Mouse (Mus musculus) heart, adult 2 months (tissue): ENCODE measurements around the gene Arhgap25. TPM values are rescaled to one million over a fixed set of nuclear protein-coding genes. Genes with fewer than 3 reads are reported as not detected.
A peak's percentile ranks its signal among the peaks of the same experiment; 100 is the strongest.
"Not testable (repeated sequence)": the region's sequence is repeated elsewhere in the genome, so short reads cannot be mapped to it uniquely, and the experiment has no call there.

ENCODE experiments used
- DNase-seq, 2 experiments: peaks; one replicate each; pipeline ENCODE4 v3.0.0; 2021
- H3K27ac ChIP-seq: fragments of 200-600 bp; 2 replicates; pipeline ENCODE4 v1.8.1; 2022
- H3K27me3 ChIP-seq: fragments of 200-500 bp; 2 replicates; pipeline ENCODE4 v1.6.1; 2012; ENCODE audit warnings: mild to moderate bottlenecking, low read length, inconsistent platforms, mixed read lengths; ENCODE audit not compliant: control insufficient read depth, insufficient read depth
- H3K36me3 ChIP-seq: fragments of 200-500 bp; 2 replicates; pipeline ENCODE4 v1.6.1; 2012; ENCODE audit warnings: low read length, inconsistent platforms; ENCODE audit not compliant: control insufficient read depth, insufficient read depth
- H3K4me1 ChIP-seq: fragments of 200-500 bp; 2 replicates; pipeline ENCODE4 v1.6.1; 2011; ENCODE audit warnings: low read length; ENCODE audit not compliant: control insufficient read depth, insufficient read depth
- H3K4me3 ChIP-seq: fragments of 200-600 bp; 2 replicates; pipeline ENCODE4 v1.8.1; 2022
- H3K79me2 ChIP-seq: fragments of 200-500 bp; replicated peaks from 2 replicates; pipeline ENCODE4 v1.6.1; 2012; ENCODE audit warnings: mild to moderate bottlenecking, inconsistent platforms, low read length, moderate library complexity, mixed read lengths; ENCODE audit not compliant: control insufficient read depth, insufficient read depth
- H3K9ac ChIP-seq: fragments of 200-500 bp; 2 replicates; pipeline ENCODE4 v1.6.1; 2012; ENCODE audit warnings: low read depth, mild to moderate bottlenecking, control low read depth, inconsistent platforms, low read length, mixed read lengths
- CTCF ChIP-seq: fragments of 200-600 bp; IDR thresholded peaks from 2 replicates; pipeline ENCODE4 v1.8.1; 2022; ENCODE audit warnings: antibody characterized with exemption, mild to moderate bottlenecking, moderate library complexity
- EP300 ChIP-seq: fragments of 200-500 bp; IDR thresholded peaks from 2 replicates; pipeline ENCODE4 v1.6.1; 2011; ENCODE audit warnings: low read depth, low read length, control low read depth; ENCODE audit not compliant: insufficient read depth
- POLR2A ChIP-seq: fragments of 200-500 bp; IDR thresholded peaks from 2 replicates; pipeline ENCODE4 v1.6.1; 2011; ENCODE audit warnings: mild to moderate bottlenecking, low read depth, low read length, control low read depth; ENCODE audit not compliant: insufficient read depth
- whole genome bisulfite sequencing: fragments of 180-500 bp; shearing (Covaris S2); methylation state at CpG from one replicate; pipeline ENCODE4 v1.1.7; 2018; 5-methylcytosine and 5-hydroxymethylcytosine counted together
- intact Hi-C: fragments of 180-260 bp; cut with DNase I; formaldehyde crosslinking; loops from one replicate; pipeline ENCODE4 v1.15.1; 2025
- polyA plus RNA-seq: library from polyadenylated mRNA; depleted of rRNA; stranded (reverse); fragments of >200 nt; gene quantifications from 2 replicates; pipeline ENCODE4 v1.2.3, GENCODE M21; 2012
- total RNA-seq, 2 experiments: library from RNA; stranded (reverse); gene quantifications; 2 replicates each; pipeline ENCODE4 v1.2.3; 2021

The Arhgap25 gene
- total and polyA plus RNA-seq, 3 experiments: 1.8 to 3.8 (median 3.2) TPM

GRCm38 (mm10) chr6:87478847-87479246, 54.2 kb downstream of the Arhgap25 start:
- 48% methylated on average over 4 of the region's 4 CpGs for WGBS
- TF ChIP-seq POLR2A: no peak
- TF ChIP-seq CTCF: no peak
- no peak for TF ChIP-seq EP300
- no peak overlapping the region for H3K9ac ChIP-seq
- H3K4me3 ChIP-seq: no peak overlapping the region
- no peak overlapping the region for H3K27ac ChIP-seq
- no peaks in the 10 kb centered on the region for H3K27me3 ChIP-seq
- no peaks in the 10 kb centered on the region for H3K4me1 ChIP-seq
- intact Hi-C loops: no loop called here
- DNase-seq: no peak
- H3K79me2 ChIP-seq: no peaks in the 10 kb centered on the region
- no peaks in the 10 kb centered on the region for H3K36me3 ChIP-seq

GRCm38 (mm10) chr6:87475223-87475622, 57.8 kb downstream of the Arhgap25 start:
- Histone ChIP-seq H3K36me3 (no peaks in the 10 kb centered on the region), H3K27me3 (no peaks in the 10 kb centered on the region), H3K9ac (no peak overlapping the region), H3K4me3 (no peak overlapping the region), H3K4me1 (no peaks in the 10 kb centered on the region), H3K79me2 (no peaks in the 10 kb centered on the region), H3K27ac (no peak overlapping the region)
- DNase-seq: no peak
- WGBS: 94% methylated on average over 5 of the region's 5 CpGs
- TF ChIP-seq POLR2A (no peak), CTCF (no peak), EP300 (no peak)
- intact Hi-C loops: no loop called here

GRCm38 (mm10) chr6:87470098-87470497, 63.0 kb downstream of the Arhgap25 start:
- H3K27me3 ChIP-seq, intact Hi-C loops: not testable (repeated sequence)
- 91% methylated on average over 12 of the region's 12 CpGs for WGBS

GRCm38 (mm10) chr6:87468372-87468771, 64.7 kb downstream of the Arhgap25 start:
- H3K9ac ChIP-seq: no peak overlapping the region
- H3K4me1 ChIP-seq: no peaks in the 10 kb centered on the region
- no peaks in the 10 kb centered on the region for H3K36me3 ChIP-seq
- no peaks in the 10 kb centered on the region for H3K79me2 ChIP-seq
- WGBS: 37% methylated on average over 10 of the region's 10 CpGs
- no peak overlapping the region for H3K27ac ChIP-seq
- H3K4me3 ChIP-seq: no peak overlapping the region
- no peaks in the 10 kb centered on the region for H3K27me3 ChIP-seq
- no peak for DNase-seq
- intact Hi-C loops: no loop called here
- TF ChIP-seq CTCF (no peak), POLR2A (no peak), EP300 (no peak)

More at GRCm38 (mm10) chr6:87470098-87470497, 63.0 kb downstream of the Arhgap25 start:
- not testable (repeated sequence) for H3K79me2 ChIP-seq, H3K27ac ChIP-seq, H3K4me3 ChIP-seq, H3K4me1 ChIP-seq, H3K9ac ChIP-seq, H3K36me3 ChIP-seq, DNase-seq

GRCm38 (mm10) chr6:87467373-87467772, 65.7 kb downstream of the Arhgap25 start:
- Histone ChIP-seq H3K27me3 (no peaks in the 10 kb centered on the region), H3K9ac (no peak overlapping the region), H3K4me3 (no peak overlapping the region), H3K79me2 (no peaks in the 10 kb centered on the region), H3K36me3 (no peaks in the 10 kb centered on the region), H3K27ac (no peak overlapping the region), H3K4me1 (no peaks in the 10 kb centered on the region)
- WGBS: 95% methylated on average over 1 of the region's 1 CpGs
- DNase-seq: no peak
- intact Hi-C loops: no loop called here
- TF ChIP-seq CTCF (no peak), POLR2A (no peak), EP300 (no peak)

- H3K9ac ChIP-seq: no peak overlapping the region
- no peak overlapping the region for H3K27ac ChIP-seq
- peak; percentile 63 to 74 for DNase-seq
- H3K79me2 ChIP-seq: no peaks in the 10 kb centered on the region
- intact Hi-C loops: loop anchor here (1.0 kb wide), 2 partner anchors 47 to 204 kb away; no protein-coding TSS in a partner anchor
- H3K4me1 ChIP-seq: no peaks in the 10 kb centered on the region
- H3K27me3 ChIP-seq: no peaks in the 10 kb centered on the region
- WGBS: 20% methylated on average over 12 of the region's 12 CpGs
- no peak for TF ChIP-seq POLR2A
- peak; percentile 65; the same call in 1 of the 2 replicates for TF ChIP-seq EP300
- TF ChIP-seq CTCF: peak; percentile 96; the same call in 1 of the 2 replicates
- H3K4me3 ChIP-seq: no peak overlapping the region
- no peaks in the 10 kb centered on the region for H3K36me3 ChIP-seq
These were observed 66.8 kb downstream of the Arhgap25 start for GRCm38 (mm10) chr6:87466221-87466620.
